Mouse (Mus musculus) E14TG2a.4 (cell line): ENCODE measurements around the gene Il34.

Experiments
- CTCF ChIP-seq: conservative IDR thresholded peaks from 2 replicates; pipeline ENCODE4 v1.5.1; 2014; ENCODE audit warnings: low read length
- POU5F1 ChIP-seq: IDR thresholded peaks from 2 replicates; pipeline ENCODE4 v1.6.1; 2014; ENCODE audit warnings: low read length, borderline replicate concordance

GRCm38 (mm10) chr8:110772452-110772851 lies 33.3 kb downstream of the Il34 start:
- TF ChIP-seq CTCF (no peak), POU5F1 (no peak)
